Mouse (Mus musculus): ENCODE data around the gene Zbtb39.

Gene Zbtb39

GRCm38 (mm10) chr10:127739083-127739660 lies at the start of gene Zbtb39:
Gene Zbtb39, plus strand, starts transcription at chr10:127739538.
- peak; percentile 72 for DNase-seq

- no peak for DNase-seq
These were observed 48.3 kb upstream of the Zbtb39 start for GRCm38 (mm10) chr10:127691053-127691452.

DNA sequence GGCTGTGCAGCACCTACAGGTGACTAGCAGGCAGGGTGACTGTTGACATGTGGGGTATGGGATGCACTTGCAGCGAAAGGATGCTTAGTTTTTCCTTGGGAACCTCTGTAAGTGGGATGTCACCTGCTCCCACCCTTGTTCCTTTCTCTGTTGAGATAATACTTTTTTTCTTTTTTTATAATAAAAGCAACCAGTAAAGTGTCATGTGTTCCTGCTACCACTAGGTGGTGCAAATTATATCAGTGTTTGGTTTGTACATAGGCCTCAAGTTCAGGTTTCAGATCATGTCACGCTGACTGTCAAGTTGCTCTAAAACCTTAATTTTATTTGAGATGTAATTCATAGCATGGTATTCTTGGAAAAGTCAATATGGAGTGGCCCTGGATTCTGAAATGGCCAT lies 44.7 kb upstream of the Zbtb39 start:
- DNase-seq, result peak; percentile 9

DNA sequence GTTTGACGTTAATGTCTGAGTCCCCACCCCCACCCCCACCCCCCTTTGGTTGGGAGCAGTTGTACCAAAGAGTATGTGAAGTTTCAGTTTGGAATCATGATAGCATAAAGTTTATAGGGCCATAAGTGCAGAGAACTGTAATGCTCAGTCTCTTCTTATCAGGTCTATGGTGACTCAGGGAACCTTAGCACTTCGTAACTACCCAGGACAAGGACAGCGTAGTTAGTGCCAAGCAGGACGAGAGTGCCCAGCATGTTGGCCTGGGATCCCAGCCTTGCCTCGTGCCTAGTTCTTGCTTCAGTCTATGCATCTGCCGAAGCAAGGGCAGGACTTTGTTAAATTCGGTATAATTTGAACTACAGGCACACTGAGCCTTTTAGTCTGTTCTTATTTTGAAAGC lies 43.6 kb upstream of the Zbtb39 start:
- DNase-seq, result no peak

- no peak for DNase-seq
These were observed 40.4 kb upstream of the Zbtb39 start for GRCm38 (mm10) chr10:127698966-127699365.

DNA sequence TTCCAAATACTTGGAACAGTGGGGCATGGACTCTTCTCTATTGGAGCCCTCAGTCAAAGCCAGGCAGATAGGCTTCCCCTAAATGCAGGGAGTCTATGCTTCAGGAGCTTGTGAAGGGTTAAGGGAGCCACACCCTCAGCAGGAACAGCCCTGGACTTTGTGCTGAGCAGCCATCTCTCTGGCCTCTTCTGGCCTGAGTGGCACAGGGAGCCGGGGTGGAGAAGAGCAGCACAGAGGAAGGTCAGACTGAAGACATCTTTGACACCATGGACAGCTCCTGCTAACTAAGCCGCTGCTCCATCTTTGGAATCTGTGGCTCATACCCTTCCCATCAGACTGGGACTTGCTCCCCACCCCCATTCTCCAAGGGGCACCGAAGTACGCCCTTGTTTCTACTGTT lies 36.0 kb upstream of the Zbtb39 start:
- DNase-seq, result no peak

- no peak for DNase-seq
These were observed 35.0 kb upstream of the Zbtb39 start for GRCm38 (mm10) chr10:127704293-127704692.

GRCm38 (mm10) chr10:127704766-127705220 lies 34.5 kb upstream of the Zbtb39 start, which contains the start of gene Myo1a:
Gene Myo1a, plus strand, starts transcription at chr10:127705170.
- DNase-seq, result no peak

- DNase-seq, result no peak
These were observed 33.6 kb upstream of the Zbtb39 start for GRCm38 (mm10) chr10:127705783-127706182.

DNA sequence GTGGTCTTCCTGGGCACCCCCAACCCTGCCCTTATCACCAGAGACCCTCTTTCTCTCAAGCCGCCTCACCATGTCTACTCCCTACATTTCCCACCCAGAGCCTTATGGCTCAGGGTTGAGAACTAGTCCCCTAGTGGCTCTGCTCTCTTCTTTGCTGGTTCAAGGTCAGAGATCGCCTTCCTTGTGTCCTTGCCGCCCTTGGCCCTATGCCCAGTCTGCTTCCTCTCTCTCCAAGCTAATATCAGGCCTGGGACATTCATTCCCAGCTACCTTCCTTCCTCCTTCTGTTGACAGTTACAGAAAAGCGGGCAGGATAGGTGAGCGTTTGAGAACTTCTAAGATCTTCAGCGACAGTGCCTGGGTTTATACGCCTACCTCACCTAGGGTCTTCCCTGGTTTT lies 31.6 kb upstream of the Zbtb39 start:
- DNase-seq, result no peak

DNA sequence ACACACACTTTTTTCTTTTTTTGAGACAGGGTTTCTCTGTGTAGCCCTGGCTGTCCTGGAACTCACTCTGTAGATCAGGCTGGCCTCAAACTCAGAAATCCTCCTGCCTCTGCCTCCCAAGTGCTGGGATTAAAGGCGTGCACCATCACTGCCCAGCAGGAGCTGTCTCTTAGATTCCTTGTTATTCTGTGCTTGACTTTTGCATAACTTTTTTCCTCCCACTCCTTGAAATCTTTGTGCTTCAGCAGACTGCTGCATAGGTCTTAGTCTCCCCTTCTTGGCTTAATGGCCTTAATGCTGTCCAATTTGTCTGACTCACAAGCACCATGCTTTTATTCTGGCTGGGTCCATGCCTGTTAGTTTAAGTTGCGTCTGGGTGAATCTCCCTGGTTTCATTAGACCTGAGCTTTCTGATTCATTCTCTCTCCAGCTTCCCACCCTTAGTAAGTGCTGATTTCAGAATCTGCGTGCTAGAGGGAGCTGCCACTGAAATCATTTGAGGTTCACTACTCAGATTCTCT lies 30.4 kb upstream of the Zbtb39 start:
- no peak for DNase-seq

DNA sequence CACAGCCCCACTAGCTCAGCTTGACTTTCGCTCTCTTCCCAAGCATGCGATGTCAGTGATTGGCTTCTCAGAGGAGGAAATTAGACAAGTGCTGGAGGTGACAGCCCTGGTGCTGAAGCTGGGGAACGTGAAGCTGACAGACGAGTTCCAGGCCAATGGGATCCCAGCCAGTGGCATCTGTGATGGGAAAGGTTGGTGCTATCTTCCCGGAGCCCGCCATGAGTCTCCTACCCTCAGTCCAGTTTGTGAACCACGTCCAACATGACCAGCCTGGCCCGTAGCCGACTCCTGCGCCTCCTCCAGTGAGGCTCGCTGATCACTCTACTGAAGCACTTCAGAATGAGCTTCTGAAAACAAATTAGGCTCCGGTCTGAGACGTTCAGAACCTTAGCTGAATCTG lies 29.0 kb upstream of the Zbtb39 start:
- no peak for DNase-seq

DNA sequence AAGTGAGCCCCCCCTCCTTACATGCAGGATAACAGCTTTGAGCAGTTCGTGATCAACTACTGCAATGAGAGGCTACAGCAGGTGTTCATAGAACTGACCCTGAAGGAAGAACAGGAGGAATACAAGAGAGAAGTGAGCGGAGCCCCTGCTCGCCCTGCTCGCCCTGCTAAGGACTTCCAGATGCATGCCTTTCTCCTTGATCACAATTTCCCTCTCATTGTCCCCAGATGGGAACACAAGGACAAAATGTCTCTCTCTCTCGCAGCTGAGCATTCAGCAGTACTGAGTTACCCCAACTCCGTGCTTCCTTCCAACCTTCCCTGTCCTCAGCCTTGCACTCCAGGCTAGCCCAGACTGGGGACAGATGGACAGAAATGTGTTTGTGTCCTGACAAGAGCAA lies 26.6 kb upstream of the Zbtb39 start:
- DNase-seq, result no peak

DNA sequence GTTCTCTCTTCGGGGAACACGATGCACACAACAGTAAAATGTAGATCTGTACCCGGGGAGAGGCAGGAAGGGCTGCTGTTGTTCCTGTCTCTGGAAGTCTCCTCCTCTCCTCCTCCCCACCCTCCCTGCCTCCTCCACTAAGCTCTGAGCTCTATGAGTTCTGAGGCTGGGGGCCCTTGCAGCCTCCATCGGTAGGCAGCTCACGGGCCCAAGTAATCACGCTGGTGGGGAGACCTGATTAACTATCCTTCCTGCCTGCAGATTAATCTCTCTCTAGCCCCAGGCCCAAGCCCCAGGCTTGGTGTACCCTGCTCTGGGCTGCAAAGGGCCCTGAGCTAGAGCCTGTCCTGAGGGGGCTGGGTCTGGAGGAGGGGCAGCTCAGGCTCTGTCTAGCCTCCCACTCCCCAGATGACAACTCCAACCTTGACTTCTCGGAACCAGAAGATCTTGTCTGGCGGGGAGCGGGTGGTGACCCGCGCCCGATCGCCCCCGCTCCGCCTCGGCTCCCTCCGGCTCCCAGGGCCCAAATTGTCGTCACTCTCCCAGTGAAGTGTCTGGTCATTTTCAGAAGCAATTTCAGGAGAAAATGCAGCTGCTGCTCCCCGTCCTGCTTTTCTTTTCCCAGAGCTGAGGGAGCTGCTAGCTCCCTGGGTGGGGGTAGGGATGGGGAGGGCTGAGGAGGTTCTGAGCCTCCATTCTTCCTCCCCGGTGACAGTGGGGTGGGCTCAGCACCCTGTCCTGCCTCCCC lies 17.5 kb upstream of the Zbtb39 start:
- DNase-seq, result no peak

- no peak for DNase-seq
These were observed 15.2 kb upstream of the Zbtb39 start, which contains the start of gene Tac2 for GRCm38 (mm10) chr10:127724178-127724577. Gene Tac2, plus strand, starts transcription at chr10:127724478.

- no peak for DNase-seq
These were observed 14.2 kb upstream of the Zbtb39 start for GRCm38 (mm10) chr10:127725136-127725535.

- DNase-seq, result no peak
These were observed 10.9 kb upstream of the Zbtb39 start for GRCm38 (mm10) chr10:127728437-127728836.

DNA sequence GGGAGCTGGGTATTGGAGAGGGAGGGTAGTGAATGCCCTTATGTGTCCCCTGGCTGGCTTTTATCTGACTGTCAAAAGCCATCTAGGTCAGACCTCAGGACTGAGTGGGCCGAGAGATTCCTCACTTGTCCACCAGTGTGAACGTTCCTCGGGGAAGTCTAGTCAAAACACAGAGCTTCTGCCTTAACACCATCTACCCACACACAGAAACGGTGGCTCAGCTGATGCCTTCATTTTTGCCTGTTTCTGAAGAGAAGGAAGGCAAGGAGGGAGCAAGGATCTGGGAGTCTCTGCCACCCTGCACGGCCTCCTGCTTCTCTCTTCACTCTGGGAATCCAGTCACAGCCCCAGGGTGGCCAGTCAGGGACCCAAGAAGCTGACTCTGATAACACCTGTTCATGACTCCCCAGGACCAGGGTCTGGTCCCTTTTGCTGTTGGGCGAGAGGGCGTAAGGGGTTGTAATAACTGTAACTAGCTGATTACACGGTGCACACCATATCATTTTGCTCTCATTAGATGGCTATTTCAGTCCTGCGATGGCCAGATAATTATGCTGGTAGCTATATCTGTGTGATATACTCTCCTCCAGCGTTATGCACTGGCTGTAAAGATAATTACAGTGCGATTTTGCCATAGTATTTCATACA lies 8.9 kb upstream of the Zbtb39 start:
- no peak for DNase-seq

- no peak for DNase-seq
These were observed 8.4 kb upstream of the Zbtb39 start for GRCm38 (mm10) chr10:127730933-127731310.

GRCm38 (mm10) chr10:127731397-127731796 lies 7.9 kb upstream of the Zbtb39 start:
- no peak for DNase-seq

DNA sequence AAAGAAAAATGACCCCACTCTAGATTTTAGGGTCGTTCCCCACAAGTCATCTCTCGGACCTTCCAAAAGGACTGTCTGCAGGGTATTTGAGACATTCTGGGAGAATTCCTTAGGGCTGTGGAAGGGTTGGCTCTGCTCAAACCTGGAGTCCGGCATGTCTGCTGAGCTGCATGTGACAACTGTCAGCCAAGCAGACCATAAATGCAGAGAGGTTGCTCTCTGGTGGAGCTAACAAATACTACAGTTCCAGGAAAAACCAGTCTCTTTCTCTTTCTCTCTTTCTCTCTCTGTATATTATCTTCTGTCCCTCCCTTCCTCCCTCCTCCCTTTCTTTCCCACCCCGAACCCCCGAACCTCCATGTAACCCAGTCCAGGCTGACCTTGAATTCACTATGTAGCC lies 4.9 kb upstream of the Zbtb39 start:
- no peak for DNase-seq

DNA sequence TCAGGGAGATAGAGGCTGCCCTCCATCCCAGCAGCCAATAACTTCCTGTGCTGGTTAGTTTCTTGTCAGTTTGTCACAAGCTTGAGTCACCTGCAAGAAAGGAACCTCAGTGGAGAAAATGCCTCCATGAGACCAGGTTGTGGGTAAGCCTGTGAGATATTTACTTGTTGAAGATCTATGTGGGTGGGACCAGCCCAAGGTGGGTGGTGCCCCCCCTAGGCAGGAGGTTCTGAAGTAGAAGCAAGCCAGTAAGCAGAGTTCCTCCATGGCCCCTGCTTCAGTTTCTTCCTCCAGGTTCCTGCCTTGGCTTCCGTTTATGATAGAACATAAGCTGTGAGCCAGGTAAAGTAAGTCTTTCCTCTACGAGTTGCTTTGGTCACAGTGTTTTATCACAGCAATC lies 3.1 kb upstream of the Zbtb39 start:
- DNase-seq, result no peak

DNA sequence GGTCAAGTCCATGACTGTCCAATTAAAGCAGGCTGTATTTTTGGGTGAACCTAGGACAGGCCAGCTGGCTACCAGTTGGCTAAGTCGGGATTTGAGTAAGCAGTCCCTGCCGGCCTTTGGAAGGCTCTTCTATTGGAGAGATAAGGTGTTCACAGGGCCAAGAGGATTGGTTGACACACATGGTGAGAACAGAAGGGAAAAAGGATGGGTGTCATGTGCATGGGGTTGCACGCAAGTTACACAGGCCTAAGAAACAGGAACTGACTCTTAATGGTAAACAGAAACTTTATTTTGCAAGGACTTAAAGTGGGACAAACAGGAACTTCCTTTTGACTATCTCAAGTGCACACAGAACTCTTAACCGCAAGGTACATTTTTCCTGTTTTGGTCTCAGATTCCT lies 2.4 kb upstream of the Zbtb39 start:
- DNase-seq, result no peak

- no peak for DNase-seq
These were observed 1.8 kb upstream of the Zbtb39 start for GRCm38 (mm10) chr10:127737552-127737951.

Data from cerebellum, adult 9-11 months (tissue).